Mouse (Mus musculus): Measurements from ENCODE around the gene Lpin3.

- TF ChIP-seq CTCF (IDR thresholded peaks at IDR 0.05; ENCODE audit: extremely low read depth, insufficient read depth, insufficient read length, insufficient replicate concordance) (no peak), POLR2A (IDR thresholded peaks at IDR 0.05; ENCODE audit: low read depth, low read length) (no peak)
Observed at GRCm38 (mm10) chr2:160955331-160955730, 74.9 kb downstream of the Lpin3 start.

All from spleen, adult 2 months (tissue).